Mouse (Mus musculus) frontal cortex, adult (tissue): ENCODE results near the gene Pgm2.

Source experiments
- ATAC-seq: cut with Nextera tagmentation; 2 replicates; pipeline ENCODE4 v1.9.2; 2017; ENCODE audit warnings: mild to moderate bottlenecking, moderate library complexity, mixed read lengths; ENCODE audit not compliant: low TSS enrichment

The Pgm2 gene

DNA sequence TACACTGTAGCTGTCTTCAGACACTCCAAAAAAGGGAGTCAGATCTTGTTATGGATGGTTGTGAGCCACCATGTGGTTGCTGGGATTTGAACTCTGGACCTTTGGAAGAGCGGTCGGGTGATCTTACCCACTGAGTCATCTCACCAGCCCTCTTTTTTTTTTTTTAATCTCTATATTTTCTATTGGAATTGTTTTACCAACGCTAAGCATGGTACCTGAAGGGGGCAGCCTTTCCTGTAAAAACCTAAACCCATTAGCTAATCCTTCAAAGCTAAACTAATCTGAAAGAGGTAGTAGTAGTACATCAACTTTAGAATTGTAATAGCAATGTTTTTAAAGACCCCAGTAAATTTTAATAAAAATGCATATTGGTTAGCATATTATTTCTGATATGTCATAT lies 17.2 kb upstream of the Pgm2 start:
- ATAC-seq = no peak

- no peak for ATAC-seq
Observed at GRCm38 (mm10) chr5:64077353-64077752, 15.4 kb upstream of the Pgm2 start.

GRCm38 (mm10) chr5:64078740-64079461 lies 13.8 kb upstream of the Pgm2 start:
- no peak; the same call in 1 of the 2 replicates for ATAC-seq

- ATAC-seq = no peak
Observed at GRCm38 (mm10) chr5:64079462-64079817, 13.3 kb upstream of the Pgm2 start.

DNA sequence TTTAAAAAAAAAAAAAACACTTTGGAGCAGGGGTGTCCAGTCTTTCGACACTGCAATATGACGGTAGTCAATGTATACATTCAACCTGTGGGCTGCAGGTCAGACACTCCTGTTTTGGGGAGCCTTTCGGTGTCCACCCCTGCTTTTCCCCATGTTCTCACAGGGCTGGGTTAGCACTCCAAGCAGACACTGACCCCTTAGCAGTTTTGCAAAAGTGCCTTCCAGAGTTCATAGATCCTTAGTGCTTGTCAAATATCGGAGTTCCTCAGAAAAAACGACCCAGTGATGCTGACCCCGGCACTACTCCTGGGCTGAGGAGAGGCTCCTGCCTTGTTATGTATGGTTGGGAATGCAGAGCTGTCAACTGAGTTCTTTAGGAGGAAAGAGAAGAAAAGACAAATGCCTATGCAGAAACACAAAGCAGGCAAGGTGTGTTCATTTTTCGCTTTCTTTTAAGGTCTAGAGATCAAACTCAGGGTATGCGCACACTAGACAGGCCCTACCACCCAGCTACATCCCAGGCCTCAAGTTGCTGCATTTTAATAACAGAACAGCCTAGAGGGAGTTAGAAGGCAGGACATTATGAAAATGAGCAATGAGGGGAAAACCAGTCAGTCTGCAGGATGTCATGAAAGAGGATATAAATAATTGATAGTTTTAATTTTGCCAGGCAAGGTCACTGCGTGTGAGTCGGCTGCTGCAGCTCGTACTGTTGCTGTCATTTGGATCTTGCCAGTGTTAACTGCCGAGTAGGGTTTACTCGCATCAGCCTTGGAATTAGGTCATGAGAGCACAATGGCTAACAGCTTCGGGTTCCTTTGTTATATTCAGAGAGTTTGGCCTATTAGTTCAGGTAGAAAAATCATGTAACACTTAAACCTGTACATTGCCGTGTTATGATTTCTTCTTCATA lies 9.0 kb upstream of the Pgm2 start:
- ATAC-seq = no peak

DNA sequence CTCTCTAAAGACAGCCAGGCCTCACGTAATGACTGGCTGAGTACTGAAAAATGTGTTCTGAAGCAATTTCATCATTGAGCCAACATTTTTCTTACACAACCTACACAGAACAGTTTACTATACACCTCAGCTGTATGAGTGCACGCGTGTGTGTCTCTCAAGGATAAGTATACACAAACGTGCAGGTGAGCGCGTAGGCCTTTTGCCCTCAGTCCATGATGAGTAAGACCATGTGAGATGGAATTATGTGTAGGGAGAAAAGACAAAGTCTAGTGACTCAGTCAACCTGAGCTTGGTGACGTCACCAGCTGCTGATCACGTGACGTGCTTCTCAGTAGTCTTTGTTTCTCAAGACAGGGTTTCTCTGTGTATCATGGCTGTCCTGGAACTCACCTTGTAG lies 7.3 kb upstream of the Pgm2 start:
- no peak for ATAC-seq

DNA sequence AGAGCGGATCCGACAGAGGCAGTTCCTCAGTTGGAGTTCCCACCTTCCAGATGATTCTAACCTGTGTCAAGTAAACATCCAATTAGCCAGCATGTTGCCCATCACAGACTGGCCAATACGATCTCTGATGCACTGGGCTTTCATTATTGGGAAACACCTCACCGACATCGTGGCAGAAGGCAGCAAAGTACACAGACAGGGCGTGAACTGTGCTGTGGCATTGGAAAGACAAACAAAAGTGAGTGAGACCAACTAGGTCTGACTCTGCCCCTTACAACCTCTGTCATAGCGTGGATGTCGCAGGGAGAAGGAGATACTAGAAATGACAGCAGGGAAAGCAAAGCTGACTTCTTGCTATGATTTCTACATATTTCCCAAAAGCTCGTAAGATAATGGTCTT lies 4.0 kb upstream of the Pgm2 start:
- ATAC-seq = no peak

GRCm38 (mm10) chr5:64093349-64093871 lies 660 bp downstream of the Pgm2 start:
- ATAC-seq = 0 out of 2 replicates have a peak, but pooled peaks have one; percentile 3

- ATAC-seq = no peak
Observed at GRCm38 (mm10) chr5:64095342-64095993, 2.7 kb downstream of the Pgm2 start.

GRCm38 (mm10) chr5:64101993-64102716 lies 9.4 kb downstream of the Pgm2 start:
- ATAC-seq = no peak

DNA sequence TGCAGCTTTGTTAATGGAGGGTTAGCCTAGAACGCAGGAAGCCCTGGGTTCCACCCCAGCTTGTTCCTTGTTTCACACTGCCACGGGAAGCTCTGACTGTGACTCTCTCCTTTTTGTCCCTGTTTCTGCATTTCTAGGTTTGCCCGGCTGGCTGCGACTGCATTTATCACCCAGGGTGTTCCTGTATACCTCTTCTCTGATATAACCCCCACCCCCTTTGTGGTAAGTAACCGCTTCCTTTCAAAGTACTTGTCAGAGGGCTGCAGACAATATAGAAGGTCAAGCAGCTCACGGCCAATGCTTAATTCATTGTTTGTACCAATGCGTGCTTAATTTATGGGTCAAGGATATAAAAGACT lies 9.9 kb downstream of the Pgm2 start:
- ATAC-seq = no peak

GRCm38 (mm10) chr5:64107596-64108289 lies 15.0 kb downstream of the Pgm2 start:
- ATAC-seq = no peak

GRCm38 (mm10) chr5:64109217-64109616 lies 16.5 kb downstream of the Pgm2 start:
- no peak for ATAC-seq

GRCm38 (mm10) chr5:64112360-64112759 lies 19.6 kb downstream of the Pgm2 start:
- 0 out of 2 replicates have a peak, but pooled peaks have one; percentile 38 for ATAC-seq

- ATAC-seq = no peak
Observed at GRCm38 (mm10) chr5:64114210-64114609, 21.5 kb downstream of the Pgm2 start.

- no peak for ATAC-seq
Observed at GRCm38 (mm10) chr5:64117191-64117590, 24.4 kb downstream of the Pgm2 start.

- no peak for ATAC-seq
Observed at GRCm38 (mm10) chr5:64125783-64126182, 33.0 kb downstream of the Pgm2 start.

DNA sequence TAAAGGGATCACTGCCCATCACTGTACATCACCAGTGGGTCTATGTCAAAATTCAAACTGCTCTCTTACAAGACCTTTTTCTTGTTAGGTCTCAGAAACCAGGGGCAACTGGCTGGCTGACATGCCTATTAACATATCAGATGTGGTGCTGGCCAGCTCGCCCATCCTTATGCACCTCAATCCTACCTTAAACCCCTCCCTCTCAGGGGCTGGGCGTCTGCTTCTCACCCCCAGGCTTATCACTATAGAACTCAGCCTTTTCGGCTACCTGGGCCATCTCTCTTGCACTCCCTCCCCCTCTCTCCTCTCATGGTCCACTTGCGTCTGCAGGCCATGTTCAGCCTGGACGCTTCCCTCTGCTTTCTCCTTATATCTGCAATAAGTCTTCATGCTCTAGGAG lies 38.8 kb downstream of the Pgm2 start:
- no peak for ATAC-seq

- no peak for ATAC-seq
Observed at GRCm38 (mm10) chr5:64133901-64134300, 41.2 kb downstream of the Pgm2 start.

DNA sequence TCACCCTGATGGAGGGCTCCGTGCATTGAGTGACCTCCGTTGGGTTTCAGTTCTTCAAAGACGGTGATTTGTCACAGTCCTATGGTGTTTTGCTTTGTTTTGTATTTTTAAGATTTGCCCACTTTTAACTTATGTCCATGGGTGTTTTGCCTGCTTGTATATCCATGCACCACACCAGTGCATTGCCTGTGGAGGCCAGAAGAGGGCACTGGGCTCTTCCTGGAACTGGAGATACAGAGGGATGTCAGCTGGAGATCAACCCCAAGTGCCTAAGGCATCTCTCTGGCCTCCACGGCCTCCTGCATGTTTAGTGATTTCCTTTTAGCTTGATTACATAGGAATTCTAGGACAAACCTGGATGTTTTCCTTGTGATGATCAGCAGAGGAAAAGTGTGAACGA lies 43.6 kb downstream of the Pgm2 start:
- ATAC-seq = peak; percentile 74

GRCm38 (mm10) chr5:64140202-64140601 lies 47.5 kb downstream of the Pgm2 start:
- no peak for ATAC-seq
